Mouse (Mus musculus): Measurements from ENCODE around the gene Extl1.

Extl1 gene

GRCm38 (mm10) chr4:134314081-134314655 is 69.5 kb downstream of the Extl1 start:
- DNase-seq (ENCODE audit: low read depth, low spot score): no peak

- DNase-seq (ENCODE audit: low read depth, low spot score): no peak
Measured at GRCm38 (mm10) chr4:134312901-134313300, 70.7 kb downstream of the Extl1 start.

- no peak for DNase-seq (ENCODE audit: low read depth, low spot score)
Measured at GRCm38 (mm10) chr4:134312341-134312740, 71.3 kb downstream of the Extl1 start.

GRCm38 (mm10) chr4:134311784-134312183 is 71.9 kb downstream of the Extl1 start:
- no peak for DNase-seq (ENCODE audit: low read depth, low spot score)

GRCm38 (mm10) chr4:134310656-134311055 is 73.0 kb downstream of the Extl1 start:
- no peak for DNase-seq (ENCODE audit: low read depth, low spot score)

GRCm38 (mm10) chr4:134310106-134310505 is 73.5 kb downstream of the Extl1 start:
- no peak for DNase-seq (ENCODE audit: low read depth, low spot score)

- DNase-seq (ENCODE audit: low read depth, low spot score): no peak
Measured at GRCm38 (mm10) chr4:134307367-134308072, 76.1 kb downstream of the Extl1 start.

GRCm38 (mm10) chr4:134306963-134307362 is 76.7 kb downstream of the Extl1 start:
- no peak for DNase-seq (ENCODE audit: low read depth, low spot score)
